Mouse (Mus musculus) CH12.LX (cell line): ENCODE measurements around the gene Ackr4.

Source experiments
- POLR2A ChIP-seq: IDR thresholded peaks from 2 replicates; pipeline ENCODE4 v1.6.1; 2011; ENCODE audit warnings: low read depth, mild to moderate bottlenecking, improper control_type of control experiment, low read length
- TCF12 ChIP-seq: IDR thresholded peaks from 2 replicates; pipeline ENCODE4 v1.6.1; 2014; ENCODE audit warnings: low read depth, mild to moderate bottlenecking, inconsistent platforms, low read length, improper control_type of control experiment
- ZKSCAN1 ChIP-seq: IDR thresholded peaks from 2 replicates; pipeline ENCODE4 v1.6.1; 2012; ENCODE audit warnings: low read depth, inconsistent platforms, low read length, improper control_type of control experiment, borderline replicate concordance

- TF ChIP-seq ZKSCAN1 (no peak), TCF12 (no peak), POLR2A (no peak)
Measured at GRCm38 (mm10) chr9:104075808-104076207, 50.9 kb downstream of the Ackr4 start.
